Mouse (Mus musculus) v-Abl transformed pro-B cells (cell line): ENCODE measurements around the gene Fbxw4.

ENCODE experiments used
- in situ Hi-C, 2 experiments: fragments of 400-800 bp; cut with MboI; formaldehyde crosslinking; loops; one replicate each; pipeline ENCODE4 v1.15.1; 2025; ENCODE audit not compliant: unreplicated experiment in 2 of 2

Fbxw4 gene

DNA sequence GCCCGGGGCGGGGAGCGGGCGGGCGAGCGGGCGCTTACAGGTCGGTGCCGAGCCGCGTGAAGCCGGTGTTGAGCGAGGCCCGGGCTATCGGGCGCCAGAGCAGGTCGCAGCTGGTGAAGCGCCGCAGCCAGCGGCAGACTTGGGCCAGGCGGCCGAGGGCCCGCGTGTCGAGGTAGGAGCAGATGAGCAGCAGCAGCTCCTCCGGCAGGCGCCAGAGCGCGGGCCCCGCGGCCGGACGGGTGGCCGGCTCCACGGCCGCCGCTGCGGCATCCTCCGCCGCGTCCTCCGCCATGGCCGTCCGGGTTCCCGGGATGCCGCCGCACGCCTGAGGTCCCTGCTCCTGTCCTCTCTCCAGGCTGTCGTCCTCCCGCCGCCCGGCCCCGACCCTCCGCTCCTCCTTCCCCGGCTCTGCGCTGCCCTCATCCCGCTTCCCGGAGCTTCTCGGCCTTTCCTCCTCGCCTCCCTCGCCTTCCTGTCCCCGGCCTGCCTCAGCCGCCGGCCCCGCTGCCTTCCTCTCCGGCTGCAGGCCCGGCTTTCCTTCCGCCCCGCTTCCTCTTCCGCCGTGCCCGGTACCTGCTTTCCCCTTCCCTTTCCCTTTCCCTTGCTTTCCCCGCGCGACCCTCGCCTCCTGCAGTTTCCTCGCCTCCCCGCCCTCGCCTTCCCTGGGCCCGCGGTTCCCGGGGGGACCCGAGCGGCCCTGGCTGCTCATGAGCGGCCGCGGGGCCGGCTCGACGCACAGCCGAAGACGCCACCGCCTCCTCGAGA, at the start of gene Fbxw4:
Fbxw4 (minus strand) TSS at position 575 of the 765 bp plus-strand sequence.
- in situ Hi-C loops = no loop called here

DNA sequence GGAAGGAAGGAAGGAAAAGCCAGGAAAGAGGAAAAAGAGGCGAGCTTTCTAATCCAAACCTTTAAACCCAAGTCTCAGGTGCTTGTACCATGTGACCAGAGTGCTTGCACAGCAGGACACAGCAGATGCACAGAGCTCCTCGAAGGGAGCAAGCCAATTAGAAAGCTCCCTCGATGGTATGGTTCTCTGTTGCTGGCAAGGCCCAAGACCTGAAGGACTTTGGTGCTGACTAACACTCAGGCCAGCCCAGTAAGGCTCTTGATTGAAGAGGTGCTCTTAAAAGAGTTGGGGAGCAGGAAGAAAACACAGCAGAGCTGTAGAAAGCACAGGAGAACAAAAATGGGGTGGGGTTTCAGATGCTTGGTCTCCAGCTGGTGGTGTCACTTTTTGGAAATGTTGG, 48.6 kb upstream of the Fbxw4 start:
- in situ Hi-C loops = no loop called here

- in situ Hi-C loops = no loop called here
Measured at GRCm38 (mm10) chr19:45696281-45696600, 36.1 kb upstream of the Fbxw4 start.

DNA sequence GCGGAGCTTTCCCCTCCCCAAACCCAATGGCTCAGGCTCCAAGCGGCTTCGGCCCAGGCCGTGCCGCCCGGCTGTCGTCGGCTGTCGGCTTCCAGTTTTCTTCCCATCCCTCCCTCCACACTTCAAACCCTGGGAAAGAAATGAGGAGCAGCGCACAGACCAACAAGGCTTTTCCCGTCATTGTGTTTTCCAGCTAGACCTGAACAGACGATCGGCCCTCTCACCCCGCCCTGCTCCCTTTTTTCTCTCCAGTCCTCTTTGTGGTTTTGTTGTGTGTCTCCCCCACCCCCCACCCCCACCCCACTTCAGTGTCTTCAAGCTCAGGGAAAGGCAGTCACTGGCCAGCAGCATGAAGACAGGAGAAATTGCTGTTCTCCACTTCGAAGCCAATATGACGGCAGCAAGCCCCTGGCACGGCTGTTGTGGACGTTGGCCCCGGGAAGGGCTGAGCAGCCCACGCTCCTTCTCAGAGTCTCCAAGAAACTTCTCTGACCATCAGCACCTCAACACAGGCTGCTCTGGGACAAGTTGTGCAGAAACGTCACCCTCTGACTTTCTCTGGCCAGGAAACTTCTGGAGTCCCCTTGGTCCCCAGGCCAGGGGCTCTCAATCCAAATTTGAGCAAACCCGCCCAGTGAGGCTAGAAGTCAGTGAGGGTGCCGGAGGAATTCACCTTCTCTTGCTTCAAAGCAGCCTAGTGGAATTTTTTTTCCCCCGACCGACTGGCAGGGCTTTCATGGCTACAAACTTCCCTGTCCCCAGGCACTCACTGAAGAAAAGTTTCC, 35.6 kb upstream of the Fbxw4 start:
- in situ Hi-C loops = no loop called here

DNA sequence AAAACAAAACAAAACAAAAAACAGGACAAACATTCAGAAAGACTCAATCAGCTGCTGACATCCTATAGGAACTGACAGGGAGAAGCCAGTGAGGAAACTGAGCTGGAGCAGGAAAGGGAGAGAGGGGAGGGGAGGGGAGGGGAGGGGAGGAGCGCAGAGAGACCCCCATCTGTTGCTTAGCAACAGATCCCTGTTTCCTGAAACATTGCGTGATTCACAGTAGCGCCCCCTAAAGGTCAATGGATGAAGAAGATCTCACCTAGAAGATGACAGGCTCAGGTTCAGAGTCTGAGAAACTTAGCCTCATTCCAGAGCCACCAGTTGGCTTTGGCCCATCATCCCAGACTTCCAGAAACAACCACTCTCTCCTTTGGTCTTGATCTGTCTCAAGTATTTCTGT, 33.9 kb upstream of the Fbxw4 start:
- in situ Hi-C loops = no loop called here

GRCm38 (mm10) chr19:45692211-45692610, 32.1 kb upstream of the Fbxw4 start:
- in situ Hi-C loops = no loop called here

DNA sequence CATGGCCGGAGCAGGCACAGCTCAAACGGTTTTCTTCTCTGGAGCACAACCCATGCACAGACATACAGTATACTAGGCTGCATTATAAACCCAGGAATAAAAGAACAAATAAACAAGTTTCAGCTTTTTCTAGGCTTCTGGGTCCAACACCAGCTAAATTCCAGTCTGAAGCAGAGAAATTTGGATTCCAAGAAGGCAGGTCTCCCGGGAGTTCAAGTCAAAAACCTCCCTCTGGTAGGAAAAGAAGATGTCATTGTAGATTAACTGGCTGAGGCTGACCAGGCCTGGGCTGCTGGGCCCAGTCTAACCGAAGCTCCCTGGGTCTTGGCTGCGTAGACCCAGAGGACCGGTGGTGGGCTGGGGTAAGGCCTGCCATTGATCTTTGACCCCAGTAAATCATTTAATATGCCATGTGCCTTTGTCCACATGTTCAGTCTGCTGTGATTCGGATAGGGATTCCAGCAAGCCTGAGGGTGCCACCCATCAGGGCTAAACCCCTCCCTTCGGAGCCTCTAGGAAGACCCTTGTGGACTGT, 31.0 kb upstream of the Fbxw4 start:
- in situ Hi-C loops = no loop called here

- in situ Hi-C loops = loop anchor here in 1 of 2 experiments (5.0 kb wide), 1 partner anchor 45 kb away; no protein-coding TSS in a partner anchor
Measured at GRCm38 (mm10) chr19:45687001-45687400, 26.9 kb upstream of the Fbxw4 start.

DNA sequence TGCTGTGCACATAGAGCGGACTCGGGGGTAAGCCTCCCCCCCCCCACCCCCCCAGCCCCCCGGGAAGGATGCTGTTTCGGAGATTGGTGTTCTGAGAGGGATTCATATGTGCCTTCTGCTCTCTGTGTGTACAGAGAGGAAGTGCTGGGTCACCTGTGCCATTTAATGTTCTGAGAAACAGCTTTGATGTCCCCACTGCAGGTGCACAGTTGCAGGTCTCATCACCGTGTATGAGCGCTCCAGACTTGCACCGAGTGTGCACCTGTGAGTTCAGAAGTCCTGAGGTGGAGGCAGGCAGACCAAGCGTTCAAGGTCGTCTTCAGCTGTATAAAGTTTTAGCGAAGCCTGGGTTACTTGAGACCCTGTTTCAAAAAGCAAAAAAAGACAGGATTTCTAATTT, 23.6 kb upstream of the Fbxw4 start:
- in situ Hi-C loops = no loop called here

GRCm38 (mm10) chr19:45680495-45681130, 20.5 kb upstream of the Fbxw4 start:
- in situ Hi-C loops = no loop called here

- in situ Hi-C loops = loop anchor here in 1 of 2 experiments (5.0 kb wide), 1 partner anchor 51 kb away; no protein-coding TSS in a partner anchor
Measured at GRCm38 (mm10) chr19:45676723-45677269, 16.7 kb upstream of the Fbxw4 start.

GRCm38 (mm10) chr19:45675720-45676581, 15.8 kb upstream of the Fbxw4 start:
- in situ Hi-C loops = loop anchor here in 1 of 2 experiments (5.0 kb wide), 1 partner anchor 51 kb away; no protein-coding TSS in a partner anchor

DNA sequence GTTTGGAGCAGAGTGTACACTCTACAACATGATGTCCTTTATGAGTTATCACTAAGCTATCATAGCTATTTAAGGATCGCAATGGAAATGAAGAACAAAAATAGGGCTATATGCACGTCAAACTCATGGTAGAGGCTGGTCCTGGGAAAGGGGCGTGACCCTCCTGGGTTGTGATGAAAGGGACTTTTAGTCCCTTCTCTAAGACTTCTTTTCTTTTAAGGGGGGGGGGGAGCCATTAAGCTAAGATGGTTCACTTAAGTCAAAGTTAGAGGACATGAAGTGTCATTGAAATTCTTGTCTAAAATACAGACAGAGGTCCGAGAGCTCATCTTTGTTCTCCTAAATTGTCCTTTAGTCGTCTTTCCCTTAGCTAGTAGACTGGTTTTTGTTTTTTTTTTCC, 15.1 kb upstream of the Fbxw4 start:
- in situ Hi-C loops = loop anchor here in 1 of 2 experiments (5.0 kb wide), 1 partner anchor 52 kb away; no protein-coding TSS in a partner anchor

- in situ Hi-C loops = no loop called here
Measured at GRCm38 (mm10) chr19:45672971-45673370, 12.9 kb upstream of the Fbxw4 start.

- in situ Hi-C loops = no loop called here
Measured at GRCm38 (mm10) chr19:45668986-45669385, 8.9 kb upstream of the Fbxw4 start.

- in situ Hi-C loops = no loop called here
Measured at GRCm38 (mm10) chr19:45663851-45664250, 3.7 kb upstream of the Fbxw4 start.

DNA sequence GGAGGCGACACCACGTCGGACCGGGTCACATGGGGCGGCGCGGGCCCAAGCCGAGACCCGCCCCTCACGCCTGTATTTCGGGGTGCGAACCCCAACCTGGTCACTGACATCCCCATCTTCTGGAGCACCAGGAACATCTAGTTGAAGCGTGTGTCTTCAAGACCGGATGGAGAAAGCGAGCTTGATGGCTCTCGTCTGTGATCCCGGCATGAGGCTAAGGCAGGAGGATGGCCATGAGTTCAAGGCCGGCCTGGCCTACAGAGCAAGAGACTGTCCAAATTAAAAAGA, 335 bp upstream of the Fbxw4 start:
- in situ Hi-C loops = no loop called here

DNA sequence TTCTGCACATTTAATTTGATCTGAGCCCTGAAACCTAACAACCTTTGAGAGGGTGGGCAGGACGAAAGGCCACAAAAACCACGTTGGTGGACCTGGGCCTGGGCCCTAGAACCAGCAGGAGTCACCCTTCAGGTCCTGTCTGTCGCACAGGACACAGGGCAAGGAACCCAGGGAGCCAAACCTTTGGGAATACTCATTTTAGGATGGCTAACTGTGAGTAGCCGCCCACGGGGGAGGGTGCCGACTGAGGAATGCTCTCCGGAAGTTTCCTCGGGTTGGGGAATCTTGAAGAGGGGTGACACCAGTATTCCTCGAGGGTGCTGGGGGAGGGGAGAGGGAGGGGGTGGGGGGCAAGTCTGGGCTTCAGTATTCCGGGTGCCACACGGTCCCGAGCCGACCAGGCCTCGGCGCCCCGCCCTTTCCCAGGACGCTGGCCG, 793 bp downstream of the Fbxw4 start:
- in situ Hi-C loops = no loop called here

DNA sequence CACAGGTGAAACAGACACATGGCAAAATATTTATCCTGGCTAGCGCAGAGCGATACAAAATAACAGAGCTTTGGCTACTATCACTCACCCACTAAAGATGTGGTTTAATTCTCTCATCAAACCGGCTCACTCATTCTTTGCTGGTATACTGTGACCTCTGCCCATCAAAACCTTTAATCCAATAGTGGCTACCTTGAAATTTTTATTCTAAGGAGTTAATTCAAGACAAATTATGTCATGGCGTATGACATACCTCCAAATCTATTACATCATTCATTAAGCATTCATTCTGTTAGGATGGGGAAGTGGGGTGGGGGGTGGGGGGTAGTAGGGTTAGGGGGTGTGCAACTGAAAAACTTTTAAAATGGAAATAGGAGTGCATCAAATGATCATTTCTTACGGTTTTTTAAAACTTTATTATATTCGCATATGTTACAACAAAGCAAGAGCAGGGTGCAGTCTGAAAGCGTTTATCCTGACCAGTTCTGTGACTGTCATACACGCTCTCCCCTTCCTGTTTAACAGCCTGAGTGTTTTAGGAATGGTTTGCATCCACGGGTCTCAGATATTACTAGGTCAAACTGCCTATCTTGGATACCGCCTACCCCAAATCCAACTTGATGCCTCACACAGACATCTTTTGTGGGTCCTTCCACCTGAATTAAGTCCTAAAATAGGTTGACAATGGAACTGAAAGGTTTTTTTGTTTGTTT, 1.4 kb downstream of the Fbxw4 start:
- in situ Hi-C loops = no loop called here
